Mouse (Mus musculus): ENCODE data around the gene Parp8.

- TF ChIP-seq POLR2A (IDR thresholded peaks at IDR 0.05; ENCODE audit: low read depth, low read length) (no peak), CTCF (IDR thresholded peaks at IDR 0.05; ENCODE audit: extremely low read depth, insufficient read length, insufficient replicate concordance, low read depth, low read length) (no peak)
Observed at GRCm38 (mm10) chr13:116962480-116963462, 62.6 kb downstream of the Parp8 start.

Data from small intestine, adult 2 months (tissue).